Mouse (Mus musculus): ENCODE measurements around the gene Thra. TPM values are rescaled to one million over a fixed set of nuclear protein-coding genes. Genes with fewer than 3 reads are reported as not detected.

Thra gene
- polyA plus RNA-seq, 1 experiment from 2014 or later = 24.5 TPM

- Histone ChIP-seq H3K36me3 (ENCODE audit: control insufficient read depth, insufficient read depth, low read length) (peaks cover 9% of the 10 kb centered on the region; the same call in 1 of the 2 replicates), H3K4me1 (replicated peaks; ENCODE audit: control insufficient read depth, insufficient read depth) (no peaks in the 10 kb centered on the region; the same call in 1 of the 2 replicates), H3K4me2 (replicated peaks; ENCODE audit: low read depth) (no peak overlapping the region), H3K9me3 (ENCODE audit: control insufficient read depth, low read length) (no peaks in the 10 kb centered on the region), H3K9ac (ENCODE audit: low read length) (no peak overlapping the region), H3K4me3 (ENCODE audit: low read depth, low read length) (no peak overlapping the region), H3K27ac (replicated peaks) (no peak overlapping the region), H3K27me3 (ENCODE audit: control insufficient read depth, insufficient read depth, low read length) (no peaks in the 10 kb centered on the region)
- 67% methylated on average over 7 of the region's 7 CpGs for WGBS
- ATAC-seq (ENCODE audit: low FRiP score, low TSS enrichment) (no peak), DNase-seq (ENCODE audit: low spot score) (no peak)
- TF ChIP-seq EP300 (optimal IDR thresholded peaks at IDR 0.05) (no peak), CTCF (IDR thresholded peaks at IDR 0.05; ENCODE audit: low read depth) (no peak)
Measured at GRCm38 (mm10) chr11:98723098-98723497, 17.3 kb upstream of the Thra start.

- H3K9ac ChIP-seq (ENCODE audit: low read length) = no peak overlapping the region
- 93% methylated on average over 15 of the region's 15 CpGs for WGBS
- no peaks in the 10 kb centered on the region for H3K27me3 ChIP-seq (ENCODE audit: control insufficient read depth, insufficient read depth, low read length)
- H3K4me2 ChIP-seq (replicated peaks; ENCODE audit: low read depth) = no peak overlapping the region
- H3K27ac ChIP-seq (replicated peaks) = no peak overlapping the region
- no peaks in the 10 kb centered on the region for H3K4me1 ChIP-seq (replicated peaks; ENCODE audit: control insufficient read depth, insufficient read depth)
- DNase-seq (ENCODE audit: low spot score) (no peak), ATAC-seq (ENCODE audit: low FRiP score, low TSS enrichment) (no peak)
- peaks cover 9% of the 10 kb centered on the region; the same call in 1 of the 2 replicates for H3K36me3 ChIP-seq (ENCODE audit: control insufficient read depth, insufficient read depth, low read length)
- no peak overlapping the region for H3K4me3 ChIP-seq (ENCODE audit: low read depth, low read length)
- H3K9me3 ChIP-seq (ENCODE audit: control insufficient read depth, low read length) = no peaks in the 10 kb centered on the region
- no peak for TF ChIP-seq EP300 (optimal IDR thresholded peaks at IDR 0.05)
- no peak for TF ChIP-seq CTCF (IDR thresholded peaks at IDR 0.05; ENCODE audit: low read depth)
Measured at GRCm38 (mm10) chr11:98725926-98726506, 14.4 kb upstream of the Thra start.

GRCm38 (mm10) chr11:98729119-98729588, 11.3 kb upstream of the Thra start, which contains the start of gene Med24:
Gene Med24 (minus strand): TSS chr11:98729435.
- peaks cover 9% of the 10 kb centered on the region; the same call in 1 of the 2 replicates for H3K36me3 ChIP-seq (ENCODE audit: control insufficient read depth, insufficient read depth, low read length)
- peak within 1 kb of the TSS; percentile 71 for H3K4me2 ChIP-seq (replicated peaks; ENCODE audit: low read depth)
- under 1% methylated on average over 16 of the region's 16 CpGs for WGBS
- no peaks in the 10 kb centered on the region for H3K4me1 ChIP-seq (replicated peaks; ENCODE audit: control insufficient read depth, insufficient read depth)
- H3K27ac ChIP-seq (replicated peaks) = peak within 1 kb of the TSS; percentile 63; the same call in 1 of the 2 replicates
- H3K9me3 ChIP-seq (ENCODE audit: control insufficient read depth, low read length) = no peaks in the 10 kb centered on the region
- DNase-seq (ENCODE audit: low spot score) (peak; percentile 83), ATAC-seq (ENCODE audit: low FRiP score, low TSS enrichment) (peak; percentile 93)
- TF ChIP-seq CTCF (IDR thresholded peaks at IDR 0.05; ENCODE audit: low read depth) = no peak
- no peak for TF ChIP-seq EP300 (optimal IDR thresholded peaks at IDR 0.05)
- no peaks in the 10 kb centered on the region for H3K27me3 ChIP-seq (ENCODE audit: control insufficient read depth, insufficient read depth, low read length)
- peak within 1 kb of the TSS; percentile 73 for H3K4me3 ChIP-seq (ENCODE audit: low read depth, low read length)
- peak within 1 kb of the TSS; percentile 59 for H3K9ac ChIP-seq (ENCODE audit: low read length)

- Histone ChIP-seq H3K9ac (ENCODE audit: low read length) (no peak overlapping the region), H3K9me3 (ENCODE audit: control insufficient read depth, low read length) (no peaks in the 10 kb centered on the region), H3K4me3 (ENCODE audit: low read depth, low read length) (no peak overlapping the region), H3K4me1 (replicated peaks; ENCODE audit: control insufficient read depth, insufficient read depth) (no peaks in the 10 kb centered on the region), H3K27ac (replicated peaks) (no peak overlapping the region; the same call in 1 of the 2 replicates), H3K36me3 (ENCODE audit: control insufficient read depth, insufficient read depth, low read length) (peaks cover 8% of the 10 kb centered on the region; the same call in 1 of the 2 replicates), H3K27me3 (ENCODE audit: control insufficient read depth, insufficient read depth, low read length) (no peaks in the 10 kb centered on the region), H3K4me2 (replicated peaks; ENCODE audit: low read depth) (no peak overlapping the region)
- WGBS = 42% methylated on average over 4 of the region's 4 CpGs
- TF ChIP-seq EP300 (optimal IDR thresholded peaks at IDR 0.05) (no peak), CTCF (IDR thresholded peaks at IDR 0.05; ENCODE audit: low read depth) (no peak)
- ATAC-seq (ENCODE audit: low FRiP score, low TSS enrichment) (no peak), DNase-seq (ENCODE audit: low spot score) (no peak)
Measured at GRCm38 (mm10) chr11:98730727-98731126, 9.7 kb upstream of the Thra start.

- no peak for TF ChIP-seq EP300 (optimal IDR thresholded peaks at IDR 0.05)
- TF ChIP-seq CTCF (IDR thresholded peaks at IDR 0.05; ENCODE audit: low read depth) = no peak
- Histone ChIP-seq H3K4me2 (replicated peaks; ENCODE audit: low read depth) (no peak overlapping the region), H3K9me3 (ENCODE audit: control insufficient read depth, low read length) (no peaks in the 10 kb centered on the region), H3K4me1 (replicated peaks; ENCODE audit: control insufficient read depth, insufficient read depth) (no peaks in the 10 kb centered on the region), H3K4me3 (ENCODE audit: low read depth, low read length) (no peak overlapping the region), H3K27ac (replicated peaks) (peak overlapping the region; percentile 41; the same call in 1 of the 2 replicates), H3K9ac (ENCODE audit: low read length) (no peak overlapping the region), H3K36me3 (ENCODE audit: control insufficient read depth, insufficient read depth, low read length) (peaks cover 4% of the 10 kb centered on the region; the same call in 1 of the 2 replicates), H3K27me3 (ENCODE audit: control insufficient read depth, insufficient read depth, low read length) (no peaks in the 10 kb centered on the region)
- ATAC-seq (ENCODE audit: low FRiP score, low TSS enrichment) (no peak), DNase-seq (ENCODE audit: low spot score) (no peak)
- WGBS = 37% methylated on average over 5 of the region's 5 CpGs
Measured at GRCm38 (mm10) chr11:98731134-98731533, 9.3 kb upstream of the Thra start.

- Histone ChIP-seq H3K4me3 (ENCODE audit: low read depth, low read length) (no peak overlapping the region), H3K4me2 (replicated peaks; ENCODE audit: low read depth) (no peak overlapping the region), H3K27ac (replicated peaks) (no peak overlapping the region), H3K27me3 (ENCODE audit: control insufficient read depth, insufficient read depth, low read length) (no peaks in the 10 kb centered on the region), H3K4me1 (replicated peaks; ENCODE audit: control insufficient read depth, insufficient read depth) (no peaks in the 10 kb centered on the region), H3K9me3 (ENCODE audit: control insufficient read depth, low read length) (no peaks in the 10 kb centered on the region), H3K36me3 (ENCODE audit: control insufficient read depth, insufficient read depth, low read length) (no peaks in the 10 kb centered on the region), H3K9ac (ENCODE audit: low read length) (no peak overlapping the region)
- whole genome bisulfite sequencing = 74% methylated on average over 3 of the region's 3 CpGs
- TF ChIP-seq EP300 (optimal IDR thresholded peaks at IDR 0.05) (no peak), CTCF (IDR thresholded peaks at IDR 0.05; ENCODE audit: low read depth) (peak; percentile 39; the same call in 1 of the 2 replicates)
- no peak for DNase-seq (ENCODE audit: low spot score)
- no peak for ATAC-seq (ENCODE audit: low FRiP score, low TSS enrichment)
Measured at GRCm38 (mm10) chr11:98734020-98734419, 6.4 kb upstream of the Thra start.

Measured in stomach, postnatal 0 days (tissue).